Mouse (Mus musculus) lung, postnatal 4 days (tissue): ENCODE data around the gene Gm28551.
A peak's percentile ranks its signal among the peaks of the same experiment; 100 is the strongest.
"Not testable (repeated sequence)": the region's sequence is repeated elsewhere in the genome, so short reads cannot be mapped to it uniquely, and the experiment has no call there.

Experiments
- DNase-seq, 2 experiments: peaks; one replicate each; pipeline ENCODE4 v3.0.0; 2021

The Gm28551 gene

DNA sequence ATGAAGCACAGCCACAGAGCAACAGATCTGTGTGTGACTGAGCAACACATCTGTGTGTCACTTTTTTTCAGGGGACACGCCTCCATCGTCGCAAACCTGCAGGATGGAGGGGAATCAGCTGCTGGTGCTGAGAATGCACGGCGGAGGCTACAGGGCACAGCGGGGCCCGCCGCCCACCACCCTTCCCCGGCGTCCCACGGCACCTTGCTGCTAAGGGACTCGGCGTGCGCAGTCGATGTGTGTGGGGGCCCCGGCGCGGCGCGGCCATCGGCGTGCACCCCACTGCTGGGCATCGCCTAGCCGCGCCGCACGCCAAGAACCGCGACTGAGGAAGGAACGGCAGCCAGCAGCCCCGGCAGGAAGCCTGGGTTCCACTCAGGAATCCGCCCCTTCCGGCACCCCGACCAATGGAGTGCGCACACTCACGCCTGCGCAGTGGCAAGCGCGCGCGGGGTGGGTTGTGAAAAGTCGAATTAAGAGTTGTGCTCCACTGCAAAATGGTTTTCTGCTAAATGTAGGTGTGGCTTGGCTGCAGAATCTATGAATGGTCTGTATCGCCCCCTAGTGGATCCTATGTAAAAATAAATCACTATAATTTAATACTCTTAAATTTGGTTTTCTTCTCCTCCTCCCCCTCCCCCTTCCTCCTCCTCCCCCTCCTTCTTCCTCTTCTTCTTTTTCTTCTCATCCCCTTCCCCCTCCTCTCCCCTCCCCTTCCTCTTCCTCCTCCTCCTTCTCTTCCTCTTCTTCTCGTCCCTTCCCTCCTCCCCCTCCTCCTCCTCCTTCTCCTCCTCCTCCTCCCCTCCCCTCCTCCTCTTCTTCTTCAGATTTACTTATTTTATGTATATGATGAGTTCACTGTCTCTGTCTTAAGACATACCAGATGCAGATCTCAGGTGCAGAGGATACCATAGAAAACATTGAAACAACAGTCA is at the start of gene Gm28551, which contains the start of the genes Asdurf and Asnsd1:
Gene Gm28551, minus strand, starts transcription at position 341 of the 935 bp plus-strand sequence.
Gene Asdurf, minus strand, starts transcription at position 293 of the 935 bp plus-strand sequence.
Gene Asnsd1, minus strand, starts transcription at position 426 of the 935 bp plus-strand sequence.
- peak; percentile 98 to 99 for DNase-seq

DNA sequence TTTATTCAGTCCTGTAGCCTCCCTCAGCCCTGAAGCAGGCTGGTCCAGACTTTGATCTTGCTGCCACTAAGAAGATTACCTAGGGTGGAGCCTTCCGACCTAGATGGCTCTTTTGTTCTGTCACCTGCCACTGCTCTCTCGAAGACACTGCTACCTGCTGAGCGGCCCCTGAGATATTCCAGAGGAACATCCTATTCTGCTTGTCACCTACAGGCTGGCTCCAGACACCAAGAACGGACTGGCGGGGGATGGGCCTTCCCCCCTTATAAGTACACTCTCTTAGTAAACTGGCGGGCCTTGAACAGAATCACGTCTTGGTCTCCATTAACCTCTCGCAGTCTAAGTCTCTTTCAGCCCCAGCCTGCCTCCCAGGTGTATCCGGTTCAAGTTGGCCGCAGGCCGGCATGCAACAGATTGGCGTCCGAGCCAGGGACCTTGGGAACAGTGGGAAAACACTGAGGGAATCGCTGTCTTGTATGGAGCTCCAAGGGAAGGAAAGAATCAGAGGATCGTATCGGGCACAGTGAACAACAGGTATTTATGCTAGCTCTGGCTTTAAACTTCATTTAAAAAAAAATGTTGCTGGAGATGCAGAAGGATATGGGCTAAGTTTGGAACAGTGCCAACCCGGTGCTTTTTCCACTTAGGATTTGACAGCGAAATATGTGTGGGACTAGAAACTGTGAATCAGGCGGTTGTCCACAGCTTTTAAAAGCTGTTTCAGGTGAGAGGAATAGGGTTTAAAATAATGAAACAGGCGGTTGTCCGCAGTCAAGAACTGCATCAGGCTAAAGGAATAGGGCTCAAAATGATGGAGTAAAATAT is 41.7 kb upstream of the Gm28551 start:
- DNase-seq = peak; percentile 3 to 28

- no peak for DNase-seq
Observed at GRCm38 (mm10) chr1:53388762-53389161, 36.3 kb upstream of the Gm28551 start.

- DNase-seq = no peak
Observed at GRCm38 (mm10) chr1:53384085-53384688, 31.7 kb upstream of the Gm28551 start.

DNA sequence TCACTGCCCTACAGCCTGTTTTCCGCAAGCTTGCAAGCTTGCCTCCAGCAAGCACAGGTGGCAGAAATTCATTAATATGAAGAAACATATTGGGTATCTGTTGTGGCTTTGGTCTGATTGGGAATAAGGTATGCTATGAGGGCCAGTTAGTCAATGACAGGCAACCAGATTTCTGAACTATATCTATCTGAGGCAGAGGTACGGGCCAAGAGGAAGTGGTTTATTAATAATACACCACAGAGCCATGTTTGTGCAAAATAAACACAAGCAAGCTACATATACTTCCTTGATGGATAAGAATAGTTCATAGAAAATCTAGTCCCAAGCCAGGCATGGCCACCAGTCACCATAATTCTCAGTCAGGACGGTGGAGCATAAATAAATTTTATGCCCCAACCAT is 25.3 kb upstream of the Gm28551 start:
- no peak for DNase-seq

DNA sequence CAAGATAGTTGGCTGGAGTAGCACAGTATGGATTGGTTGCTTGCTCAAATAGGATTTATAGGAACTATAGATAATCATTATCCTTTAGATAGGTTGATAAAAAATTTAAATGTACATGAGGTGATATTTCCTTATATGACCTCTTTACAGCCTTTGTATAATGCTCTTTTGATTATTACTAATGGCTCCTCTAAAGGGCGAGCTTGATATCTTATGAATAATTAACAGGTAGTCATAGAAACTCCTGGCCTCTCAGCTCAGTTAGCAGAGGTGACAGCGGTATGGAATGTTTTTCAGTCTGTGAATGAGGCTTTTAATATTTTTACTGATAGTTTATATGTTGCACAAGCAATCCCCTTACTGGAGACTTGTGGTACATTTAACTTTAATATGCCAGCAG is 23.5 kb upstream of the Gm28551 start:
- DNase-seq = not testable (repeated sequence)

GRCm38 (mm10) chr1:53358988-53359387 is 6.5 kb upstream of the Gm28551 start:
- no peak for DNase-seq

GRCm38 (mm10) chr1:53341071-53341470 is 11.4 kb downstream of the Gm28551 start:
- no peak for DNase-seq

GRCm38 (mm10) chr1:53337403-53337802 is 15.1 kb downstream of the Gm28551 start:
- DNase-seq = not testable (repeated sequence)

- no peak for DNase-seq
Observed at GRCm38 (mm10) chr1:53335465-53335864, 17.0 kb downstream of the Gm28551 start.

- DNase-seq = not testable (repeated sequence)
Observed at GRCm38 (mm10) chr1:53333527-53333926, 18.9 kb downstream of the Gm28551 start.

GRCm38 (mm10) chr1:53324827-53325494 is 27.5 kb downstream of the Gm28551 start:
- DNase-seq = no peak

DNA sequence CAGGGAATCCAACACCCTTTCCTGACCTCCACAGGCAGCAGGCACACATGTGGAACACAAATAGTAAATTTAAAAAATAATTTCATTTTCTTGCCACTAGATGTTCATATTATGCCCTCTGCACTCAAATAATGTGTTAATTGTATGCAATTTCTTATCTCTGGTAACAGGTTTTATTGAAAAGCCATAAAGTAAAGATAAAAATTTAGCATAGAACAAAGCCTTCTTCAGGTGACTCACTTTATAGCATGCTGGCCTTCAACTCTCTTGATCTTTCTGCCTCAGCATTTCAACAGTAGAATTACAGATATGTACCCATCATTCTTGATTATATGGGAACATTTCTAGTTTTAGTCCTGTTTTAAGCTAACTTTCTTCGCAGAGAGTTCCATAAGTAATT is 28.2 kb downstream of the Gm28551 start:
- DNase-seq = no peak

DNA sequence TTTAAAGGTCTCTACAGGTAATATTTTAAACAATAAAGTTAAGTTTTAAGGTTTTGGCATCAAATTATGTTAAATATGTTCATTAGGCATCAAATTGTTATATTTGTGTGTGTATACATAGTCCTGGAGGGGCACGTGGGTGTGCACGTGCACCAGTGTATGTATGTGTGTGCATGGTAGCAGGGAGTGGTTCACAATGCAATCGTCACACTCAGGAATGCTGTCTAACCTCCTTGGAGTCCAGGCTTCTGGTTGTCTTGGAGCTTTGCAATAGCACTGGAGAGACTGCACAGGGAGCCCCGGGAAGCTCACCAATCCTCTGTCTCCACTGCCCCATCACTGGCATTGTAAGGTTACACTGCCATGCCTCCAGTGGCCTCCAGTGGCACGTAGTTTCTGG is 29.2 kb downstream of the Gm28551 start:
- no peak for DNase-seq

- DNase-seq = no peak
Observed at GRCm38 (mm10) chr1:53321662-53322344, 30.7 kb downstream of the Gm28551 start.

GRCm38 (mm10) chr1:53312989-53313967 is 39.2 kb downstream of the Gm28551 start, which contains the start of gene Osgepl1:
Osgepl1 (plus strand) TSS chr1:53313624.
- peak; percentile 88 to 89 for DNase-seq

GRCm38 (mm10) chr1:53300506-53300905 is 52.0 kb downstream of the Gm28551 start:
- DNase-seq = no peak

DNA sequence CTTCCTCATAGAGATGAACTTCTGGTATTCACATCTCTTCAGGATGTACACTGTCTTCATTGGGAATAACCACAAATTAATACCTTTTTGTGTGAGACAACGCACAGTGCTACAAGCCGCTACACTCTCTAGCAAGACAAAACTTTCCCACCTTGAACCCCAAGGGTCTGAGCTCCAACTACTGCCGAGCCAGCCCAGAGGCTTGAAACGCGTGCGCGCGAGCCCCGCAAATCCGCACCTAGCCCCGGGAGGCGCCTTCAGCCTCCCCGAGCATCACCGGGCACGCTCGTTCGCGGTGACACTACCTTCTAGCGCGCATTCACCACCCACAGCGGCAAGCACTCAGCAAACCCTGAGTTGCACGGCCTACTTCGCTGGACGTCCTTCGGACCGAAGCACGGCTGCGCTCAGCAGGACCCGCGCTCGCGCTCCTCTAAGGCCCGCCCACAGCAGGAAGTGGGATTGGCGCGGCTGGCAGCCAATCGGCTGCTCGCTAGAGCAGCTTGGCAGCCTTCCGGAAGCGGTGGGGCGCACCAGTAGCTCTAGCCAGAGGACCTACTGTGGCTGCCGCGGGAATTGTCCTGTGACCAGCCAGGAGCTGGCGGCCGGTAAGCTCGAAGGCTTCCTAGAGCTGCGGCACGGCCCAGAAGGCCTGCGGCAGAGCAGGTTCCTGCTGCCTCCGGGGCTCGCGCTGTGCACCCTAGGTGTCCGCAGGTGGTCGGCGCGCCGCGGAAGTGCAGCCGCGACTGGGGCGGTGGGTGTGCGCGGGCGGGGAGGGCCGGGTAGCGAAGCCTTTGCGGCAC is 55.7 kb downstream of the Gm28551 start, which contains the start of the genes Pms1, Ormdl1 and Gm28778:
Gene Pms1, minus strand, starts transcription at position 438 of the 803 bp plus-strand sequence.
Gene Ormdl1, plus strand, starts transcription at position 515 of the 803 bp plus-strand sequence.
Gene Gm28778, plus strand, starts transcription at position 531 of the 803 bp plus-strand sequence.
- peak; percentile 97 for DNase-seq

GRCm38 (mm10) chr1:53291197-53291596 is 61.3 kb downstream of the Gm28551 start:
- DNase-seq = no peak
